Mouse (Mus musculus): Measurements from ENCODE around the gene Aldh1a2. TPM values are rescaled to one million over a fixed set of nuclear protein-coding genes. Genes with fewer than 3 reads are reported as not detected.

The Aldh1a2 gene
- 1 to 10 TPM; 2.9 to 4.2 TPM for total RNA-seq (2021)

GRCm38 (mm10) chr9:71215248-71216035 lies at the start of gene Aldh1a2:
TSS of gene Aldh1a2 (plus strand) at chr9:71215789.
- DNase-seq (ENCODE audit: extremely low spot score in 1 of 2, low spot score in 1 of 2) = peak in 1 of 2 experiments; percentile 17

GRCm38 (mm10) chr9:71166019-71166705 lies 49.4 kb upstream of the Aldh1a2 start:
- no peak for DNase-seq (ENCODE audit: extremely low spot score in 1 of 2, low spot score in 1 of 2)

- DNase-seq (ENCODE audit: extremely low spot score in 1 of 2, low spot score in 1 of 2) = no peak
Observed at GRCm38 (mm10) chr9:71166871-71167465, 48.6 kb upstream of the Aldh1a2 start.

GRCm38 (mm10) chr9:71167473-71168215 lies 47.9 kb upstream of the Aldh1a2 start:
- DNase-seq (ENCODE audit: extremely low spot score in 1 of 2, low spot score in 1 of 2) = no peak

- DNase-seq (ENCODE audit: extremely low spot score in 1 of 2, low spot score in 1 of 2) = no peak
Observed at GRCm38 (mm10) chr9:71168511-71168910, 47.1 kb upstream of the Aldh1a2 start, which contains the start of gene Aqp9. TSS of gene Aqp9 (minus strand) at chr9:71168682.

- no peak for DNase-seq (ENCODE audit: extremely low spot score in 1 of 2, low spot score in 1 of 2)
Observed at GRCm38 (mm10) chr9:71173533-71173932, 42.1 kb upstream of the Aldh1a2 start.

- DNase-seq (ENCODE audit: extremely low spot score in 1 of 2, low spot score in 1 of 2) = no peak
Observed at GRCm38 (mm10) chr9:71174316-71174975, 41.1 kb upstream of the Aldh1a2 start.

GRCm38 (mm10) chr9:71175686-71176085 lies 39.9 kb upstream of the Aldh1a2 start:
- DNase-seq (ENCODE audit: extremely low spot score in 1 of 2, low spot score in 1 of 2) = no peak

GRCm38 (mm10) chr9:71179276-71179896 lies 36.2 kb upstream of the Aldh1a2 start:
- DNase-seq (ENCODE audit: extremely low spot score in 1 of 2, low spot score in 1 of 2) = no peak

GRCm38 (mm10) chr9:71179964-71180700 lies 35.5 kb upstream of the Aldh1a2 start:
- DNase-seq (ENCODE audit: extremely low spot score in 1 of 2, low spot score in 1 of 2) = no peak

GRCm38 (mm10) chr9:71185285-71185684 lies 30.3 kb upstream of the Aldh1a2 start:
- DNase-seq (ENCODE audit: extremely low spot score in 1 of 2, low spot score in 1 of 2) = no peak

- DNase-seq (ENCODE audit: extremely low spot score in 1 of 2, low spot score in 1 of 2) = no peak
Observed at GRCm38 (mm10) chr9:71185823-71186222, 29.8 kb upstream of the Aldh1a2 start.

- DNase-seq (ENCODE audit: extremely low spot score in 1 of 2, low spot score in 1 of 2) = no peak
Observed at GRCm38 (mm10) chr9:71187396-71187795, 28.2 kb upstream of the Aldh1a2 start.

- peak; percentile 34 to 86 for DNase-seq (ENCODE audit: extremely low spot score in 1 of 2, low spot score in 1 of 2)
Observed at GRCm38 (mm10) chr9:71188647-71189415, 26.8 kb upstream of the Aldh1a2 start.

- DNase-seq (ENCODE audit: extremely low spot score in 1 of 2, low spot score in 1 of 2) = no peak
Observed at GRCm38 (mm10) chr9:71198826-71199225, 16.8 kb upstream of the Aldh1a2 start.

GRCm38 (mm10) chr9:71202265-71202664 lies 13.3 kb upstream of the Aldh1a2 start:
- no peak for DNase-seq (ENCODE audit: extremely low spot score in 1 of 2, low spot score in 1 of 2)

- DNase-seq (ENCODE audit: extremely low spot score in 1 of 2, low spot score in 1 of 2) = no peak
Observed at GRCm38 (mm10) chr9:71209299-71209698, 6.3 kb upstream of the Aldh1a2 start.

- DNase-seq (ENCODE audit: extremely low spot score in 1 of 2, low spot score in 1 of 2) = peak; percentile 27 to 48
Observed at GRCm38 (mm10) chr9:71210870-71211269, 4.7 kb upstream of the Aldh1a2 start.
